Mouse (Mus musculus): ENCODE measurements around the gene Arf5. TPM values are rescaled to one million over a fixed set of nuclear protein-coding genes. Genes with fewer than 3 reads are reported as not detected.

The Arf5 gene
- polyA plus RNA-seq, 1 experiment from 2014 or later = 419 TPM

DNA sequence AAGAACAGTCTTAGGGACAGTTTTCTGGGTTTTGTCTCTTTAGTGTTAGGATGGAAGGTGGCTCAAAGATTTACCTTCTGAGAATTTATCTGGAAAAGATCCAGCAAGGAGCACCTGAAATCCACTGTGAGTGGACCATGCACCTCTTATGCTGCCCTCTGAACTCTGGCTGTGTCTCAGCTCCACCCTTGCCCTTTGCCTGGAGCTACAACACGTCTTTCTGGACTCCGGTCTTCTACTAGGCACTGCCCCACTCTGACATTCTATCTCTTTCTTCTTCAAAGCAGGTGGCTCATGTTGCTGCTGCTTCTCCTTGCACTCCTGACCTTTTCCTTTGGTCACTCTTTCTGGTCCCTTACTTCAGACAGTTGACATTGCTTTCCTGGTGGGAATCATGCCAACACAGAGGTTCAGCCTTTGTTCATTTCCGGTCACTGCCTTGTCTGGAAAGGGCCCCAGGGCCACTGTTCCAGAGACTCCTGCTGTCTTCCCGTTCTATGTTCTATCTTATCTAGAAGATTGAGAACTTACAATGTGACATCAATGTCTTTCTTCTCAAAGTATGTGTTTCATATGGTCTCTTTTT, 46.8 kb downstream of the Arf5 start:
- no peaks in the 10 kb centered on the region for H3K4me1 ChIP-seq
- whole genome bisulfite sequencing = 56% methylated on average over 4 of the region's 4 CpGs
- no peak for ATAC-seq (ENCODE audit: insufficient number of reproducible peaks, low FRiP score, low TSS enrichment, low read depth)

DNA sequence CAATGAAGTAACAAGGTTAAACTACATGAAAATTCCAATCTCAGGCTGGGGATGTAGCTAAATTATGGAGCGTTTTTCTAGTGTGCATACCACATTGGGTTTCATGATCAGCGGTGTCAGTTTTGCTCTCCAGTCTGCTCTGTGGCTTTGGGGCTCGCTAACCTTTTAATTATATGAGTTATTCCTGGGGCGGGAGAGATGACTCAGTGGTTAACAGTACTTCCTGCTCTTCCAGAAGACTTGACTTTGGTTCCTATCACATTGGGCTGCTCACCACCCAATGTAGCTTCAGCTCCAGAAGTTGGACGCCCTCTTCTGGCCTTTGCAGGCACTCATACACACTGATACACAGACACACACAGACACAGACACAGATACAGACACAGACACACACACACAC, 47.3 kb downstream of the Arf5 start:
- Histone ChIP-seq H3K4me1 (no peaks in the 10 kb centered on the region), H3K9ac (no peak overlapping the region), H3K9me3 (replicated peaks) (no peaks in the 10 kb centered on the region), H3K4me2 (replicated peaks) (no peak overlapping the region), H3K27ac (replicated peaks) (no peak overlapping the region), H3K27me3 (no peaks in the 10 kb centered on the region), H3K36me3 (no peaks in the 10 kb centered on the region), H3K4me3 (replicated peaks) (no peak overlapping the region)
- 76% methylated on average over 5 of the region's 5 CpGs for WGBS
- no peak for ATAC-seq (ENCODE audit: insufficient number of reproducible peaks, low FRiP score, low TSS enrichment, low read depth)

More for the DNA sequence above, 46.8 kb downstream of the Arf5 start:
- Histone ChIP-seq H3K9ac (no peak overlapping the region), H3K27me3 (no peaks in the 10 kb centered on the region), H3K4me3 (replicated peaks) (no peak overlapping the region), H3K4me2 (replicated peaks) (no peak overlapping the region), H3K27ac (replicated peaks) (no peak overlapping the region), H3K36me3 (no peaks in the 10 kb centered on the region), H3K9me3 (replicated peaks) (no peaks in the 10 kb centered on the region)

- no peak for ATAC-seq (ENCODE audit: insufficient number of reproducible peaks, low FRiP score, low TSS enrichment, low read depth)
- Histone ChIP-seq H3K4me1 (no peaks in the 10 kb centered on the region), H3K27me3 (no peaks in the 10 kb centered on the region), H3K36me3 (no peaks in the 10 kb centered on the region), H3K27ac (replicated peaks) (no peak overlapping the region), H3K4me2 (replicated peaks) (no peak overlapping the region), H3K9me3 (replicated peaks) (no peaks in the 10 kb centered on the region), H3K9ac (no peak overlapping the region), H3K4me3 (replicated peaks) (no peak overlapping the region)
- 78% methylated on average over 9 of the region's 9 CpGs for WGBS
Observed at GRCm38 (mm10) chr6:28471284-28472035, 48.1 kb downstream of the Arf5 start.

DNA sequence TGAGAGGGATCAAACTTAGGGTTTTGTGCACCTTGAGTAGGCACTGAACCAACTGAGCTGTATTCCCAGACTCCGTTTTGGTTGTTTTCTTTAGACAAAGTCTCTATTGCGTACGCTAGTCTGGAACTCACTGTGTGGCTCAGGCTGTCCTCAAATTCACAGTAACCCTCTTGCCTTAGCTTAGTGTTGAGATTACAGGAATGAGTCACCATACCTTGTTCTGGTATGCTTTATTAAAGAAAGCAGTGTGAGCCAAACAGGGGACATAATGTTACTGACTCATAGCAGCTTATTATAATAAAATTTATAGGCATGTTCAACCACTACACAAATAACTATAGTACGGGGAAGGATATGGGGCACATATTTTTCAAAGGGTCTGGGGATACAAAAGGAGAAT, 50.9 kb downstream of the Arf5 start:
- Histone ChIP-seq H3K4me2 (replicated peaks) (no peak overlapping the region), H3K4me3 (replicated peaks) (no peak overlapping the region), H3K9me3 (replicated peaks) (no peaks in the 10 kb centered on the region), H3K27ac (replicated peaks) (no peak overlapping the region), H3K27me3 (no peaks in the 10 kb centered on the region), H3K36me3 (no peaks in the 10 kb centered on the region), H3K4me1 (peaks cover 2% of the 10 kb centered on the region; the same call in 1 of the 2 replicates), H3K9ac (no peak overlapping the region)
- WGBS = 82% methylated on average over 4 of the region's 4 CpGs
- ATAC-seq (ENCODE audit: insufficient number of reproducible peaks, low FRiP score, low TSS enrichment, low read depth) = no peak

DNA sequence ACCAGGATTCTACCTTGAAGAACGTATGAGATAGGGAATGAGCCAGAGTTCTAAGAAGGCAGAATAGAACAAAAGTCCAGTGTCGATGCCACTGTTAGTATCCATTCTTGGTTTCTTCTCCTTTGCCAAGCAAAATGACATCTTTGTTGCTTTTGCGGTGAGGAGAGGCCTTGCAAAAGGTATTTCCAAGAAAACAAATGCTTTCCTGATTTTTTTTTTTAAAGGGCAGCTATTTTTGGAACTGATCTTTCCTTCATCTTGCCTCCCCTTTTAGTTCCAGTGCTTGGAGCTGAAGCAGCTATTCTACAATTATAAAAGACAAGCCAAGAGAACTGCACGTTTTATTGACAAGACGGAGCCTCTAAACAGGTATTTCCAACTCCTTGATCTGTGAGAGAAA, 51.5 kb downstream of the Arf5 start, which contains the start of gene Snd1:
Snd1 (plus strand) TSS at position 301 of the 400 bp plus-strand sequence.
- H3K4me2 ChIP-seq (replicated peaks) = no peak within 1 kb of the TSS
- no peaks in the 10 kb centered on the region for H3K9me3 ChIP-seq (replicated peaks)
- H3K36me3 ChIP-seq = no peaks in the 10 kb centered on the region
- WGBS = 83% methylated on average over 5 of the region's 5 CpGs
- no peak for ATAC-seq (ENCODE audit: insufficient number of reproducible peaks, low FRiP score, low TSS enrichment, low read depth)
- H3K4me3 ChIP-seq (replicated peaks) = no peak within 1 kb of the TSS
- no peaks in the 10 kb centered on the region for H3K27me3 ChIP-seq
- H3K27ac ChIP-seq (replicated peaks) = no peak within 1 kb of the TSS
- H3K9ac ChIP-seq = no peak within 1 kb of the TSS
- peaks cover 4% of the 10 kb centered on the region; the same call in 1 of the 2 replicates for H3K4me1 ChIP-seq

Other genes starting within 250 kb of the Arf5 start
- 20.6 and 23.3 TPM in 2 replicates for gene Zfp800, start 25.6 kb upstream of the Arf5 start, polyA plus RNA-seq (2015; fragmentation: Nextera tagmentation; extraction: Ambion mirVana)
- gene Fscn3, start 4.2 kb downstream of the Arf5 start, polyA plus RNA-seq (2015; fragmentation: Nextera tagmentation; extraction: Ambion mirVana) = not detected in 2 replicates
- gene Gcc1, start 4.8 kb downstream of the Arf5 start, polyA plus RNA-seq (2015; fragmentation: Nextera tagmentation; extraction: Ambion mirVana) = 9.6 and 10.5 TPM in 2 replicates
- gene Pax4, start 25.8 kb downstream of the Arf5 start, polyA plus RNA-seq (2015; fragmentation: Nextera tagmentation; extraction: Ambion mirVana) = not detected in 2 replicates
- gene Snd1, start 51.6 kb downstream of the Arf5 start, polyA plus RNA-seq (2015; fragmentation: Nextera tagmentation; extraction: Ambion mirVana) = 112 TPM in 2 replicates

Measured in embryonic facial prominence, embryonic 15.5 days (tissue).